Mouse (Mus musculus): ENCODE measurements around the gene Brpf3.
A peak's percentile ranks its signal among the peaks of the same experiment; 100 is the strongest.
"Not testable (repeated sequence)": the region's sequence is repeated elsewhere in the genome, so short reads cannot be mapped to it uniquely, and the experiment has no call there.

The Brpf3 gene

DNA sequence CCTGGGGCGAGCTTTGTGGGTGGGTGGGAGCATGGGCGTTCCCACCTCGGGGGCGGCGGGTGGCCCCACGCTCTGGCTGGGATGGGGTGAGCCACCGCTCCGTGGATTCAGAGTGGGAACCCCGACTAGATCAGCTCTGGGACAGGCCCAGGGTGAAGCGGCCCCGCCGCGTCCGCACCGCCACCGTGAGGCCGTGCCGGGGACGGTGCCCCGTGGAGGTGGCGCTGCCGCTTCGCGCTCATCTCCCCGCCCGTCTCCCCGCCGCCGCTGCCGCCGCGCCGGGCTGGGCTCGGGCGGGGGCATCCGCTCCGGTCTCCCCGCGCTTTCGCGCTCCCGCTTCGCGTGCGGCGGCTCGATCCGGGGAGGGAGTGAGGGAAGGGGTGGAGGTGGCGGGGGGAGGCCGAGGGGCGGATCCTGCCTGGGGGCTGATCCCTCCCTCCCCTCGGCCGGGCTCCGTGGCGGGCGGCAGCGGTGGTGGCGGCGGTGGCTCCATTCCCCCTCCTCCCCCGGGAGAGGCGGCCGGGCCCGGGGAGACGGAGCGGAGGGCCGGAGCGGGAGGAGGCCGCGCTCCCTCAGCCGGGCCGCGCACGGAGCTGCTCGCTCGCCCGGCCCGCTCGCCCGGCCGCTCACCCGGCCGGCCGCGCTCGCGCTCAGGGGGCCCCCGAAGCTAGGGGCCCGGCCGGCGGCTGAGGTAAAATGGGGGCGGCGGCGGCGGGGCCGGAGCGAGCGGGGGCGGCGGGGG, at the start of gene Brpf3:
Brpf3 (plus strand) TSS at position 420 of the 742 bp plus-strand sequence.
- DNase-seq (ENCODE audit: low read depth, low spot score): peak; percentile 78
- Histone ChIP-seq H3K36me3 (ENCODE audit: control insufficient read depth, insufficient read depth, low read length, poor library complexity, severe bottlenecking) (no peaks in the 10 kb centered on the region), H3K27me3 (ENCODE audit: control insufficient read depth, insufficient read depth, low read length, poor library complexity, severe bottlenecking) (no peaks in the 10 kb centered on the region)

DNA sequence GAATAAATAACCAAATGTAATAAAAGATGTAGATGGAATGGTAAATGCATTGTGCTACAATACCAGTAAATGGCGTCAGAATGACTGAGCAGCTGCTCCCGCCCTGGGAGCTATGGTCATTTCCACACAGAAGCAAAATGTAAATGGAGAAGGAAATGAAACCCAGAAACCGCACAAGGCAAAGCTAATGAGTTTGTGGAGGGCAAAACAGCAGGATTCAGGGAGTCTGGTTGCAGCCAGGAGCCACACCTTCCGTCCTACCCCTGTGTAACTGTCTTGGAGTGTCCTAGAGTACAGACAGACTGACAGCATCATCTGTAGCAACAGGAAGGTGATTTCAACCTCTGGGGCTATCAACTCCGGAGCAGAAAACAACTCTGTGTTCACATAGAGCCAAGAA, 44.4 kb upstream of the Brpf3 start:
- H3K36me3 ChIP-seq (ENCODE audit: control insufficient read depth, insufficient read depth, low read length, poor library complexity, severe bottlenecking): no peaks in the 10 kb centered on the region
- no peaks in the 10 kb centered on the region for H3K27me3 ChIP-seq (ENCODE audit: control insufficient read depth, insufficient read depth, low read length, poor library complexity, severe bottlenecking)
- DNase-seq (ENCODE audit: low read depth, low spot score): no peak

DNA sequence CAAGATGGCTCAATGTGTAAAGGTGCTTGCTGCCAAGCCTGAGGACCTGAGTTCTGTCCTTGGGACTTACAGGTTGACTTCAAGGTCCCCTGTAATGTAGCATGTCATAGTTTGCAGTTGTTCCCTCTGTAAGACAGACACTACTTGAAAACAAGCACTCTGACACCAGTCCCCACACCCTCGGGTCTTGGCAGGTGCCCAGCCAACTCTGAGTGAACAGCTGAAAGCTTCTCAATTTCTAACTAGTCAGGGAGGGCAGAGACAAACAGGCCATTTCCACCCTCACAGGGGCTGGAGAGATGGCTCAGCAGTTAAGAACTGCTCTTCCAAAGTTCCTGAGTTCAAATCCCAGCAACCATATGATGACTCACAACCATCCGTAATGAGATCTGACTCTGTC, 43.4 kb upstream of the Brpf3 start:
- Histone ChIP-seq H3K27me3 (ENCODE audit: control insufficient read depth, insufficient read depth, low read length, poor library complexity, severe bottlenecking) (no peaks in the 10 kb centered on the region), H3K36me3 (ENCODE audit: control insufficient read depth, insufficient read depth, low read length, poor library complexity, severe bottlenecking) (no peaks in the 10 kb centered on the region)
- no peak for DNase-seq (ENCODE audit: low read depth, low spot score)

DNA sequence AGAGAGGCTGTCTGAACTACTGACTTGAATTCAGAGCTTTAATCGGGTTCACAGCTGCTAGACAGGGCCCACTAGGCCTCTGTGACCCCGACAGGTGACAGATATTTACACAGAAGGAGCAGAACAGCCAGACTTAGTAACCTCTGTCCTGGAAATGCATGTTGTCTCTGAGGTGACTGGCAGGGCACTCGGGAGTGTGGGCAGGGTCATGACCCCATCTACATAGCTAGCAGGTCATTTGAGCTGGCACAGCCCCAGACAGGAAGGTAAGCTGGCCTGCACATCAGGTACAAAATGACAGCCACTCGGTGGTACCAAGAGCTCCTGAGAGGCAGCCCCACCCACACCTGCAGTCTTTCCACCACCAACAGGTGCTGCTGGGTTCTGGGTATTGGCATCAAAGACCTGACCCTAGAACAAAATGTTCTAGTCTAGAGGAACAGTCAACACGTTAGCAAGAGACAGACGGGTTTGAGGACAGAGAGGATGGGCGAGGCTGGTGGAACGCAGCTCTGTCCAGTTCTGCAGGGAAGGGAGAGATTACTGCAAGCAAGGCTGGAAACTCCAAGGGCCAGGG, 40.1 kb upstream of the Brpf3 start:
- DNase-seq (ENCODE audit: low read depth, low spot score): no peak
- Histone ChIP-seq H3K27me3 (ENCODE audit: control insufficient read depth, insufficient read depth, low read length, poor library complexity, severe bottlenecking) (no peaks in the 10 kb centered on the region), H3K36me3 (ENCODE audit: control insufficient read depth, insufficient read depth, low read length, poor library complexity, severe bottlenecking) (no peaks in the 10 kb centered on the region)

DNA sequence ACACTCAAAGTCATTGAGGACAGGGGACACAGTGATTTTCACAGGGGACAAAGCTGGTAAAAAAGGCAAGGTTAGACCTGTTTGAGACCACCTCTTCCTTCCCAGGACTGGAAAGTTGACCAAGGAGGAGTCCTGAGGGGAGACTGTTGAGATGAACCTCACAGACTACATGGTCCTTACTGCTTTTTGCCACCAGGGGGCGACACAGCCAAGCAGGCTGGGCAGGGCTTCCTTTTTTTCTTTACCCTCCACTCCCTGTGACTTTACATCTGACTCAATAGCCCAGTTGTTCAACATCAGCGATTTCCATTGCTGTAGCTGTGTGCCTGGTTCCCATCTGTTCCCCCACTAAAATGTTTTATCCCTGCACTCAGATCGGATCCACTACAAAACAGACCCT, 39.0 kb upstream of the Brpf3 start:
- Histone ChIP-seq H3K36me3 (ENCODE audit: control insufficient read depth, insufficient read depth, low read length, poor library complexity, severe bottlenecking) (no peaks in the 10 kb centered on the region), H3K27me3 (ENCODE audit: control insufficient read depth, insufficient read depth, low read length, poor library complexity, severe bottlenecking) (no peaks in the 10 kb centered on the region)
- DNase-seq (ENCODE audit: low read depth, low spot score): peak; percentile 82

DNA sequence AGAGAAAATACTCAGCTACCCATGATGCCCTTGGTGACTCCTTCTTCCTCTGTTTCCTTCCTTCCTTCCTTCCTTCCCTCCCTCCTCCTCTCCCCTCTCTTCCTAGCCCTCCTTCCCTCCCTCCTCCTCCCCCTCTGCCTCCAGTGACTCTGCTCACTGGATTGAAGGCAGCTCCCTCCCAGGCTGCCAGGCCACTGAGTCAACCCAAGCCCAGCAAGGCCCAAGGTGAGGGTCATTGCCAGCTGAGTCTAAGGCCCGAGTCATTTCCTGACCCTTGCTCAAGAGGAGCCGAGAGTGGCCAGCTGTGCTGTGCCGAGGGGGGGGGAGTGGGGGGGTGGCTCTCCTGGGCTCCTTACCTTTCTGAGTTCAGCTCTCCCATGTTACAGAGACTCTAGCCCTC, 34.7 kb upstream of the Brpf3 start:
- no peaks in the 10 kb centered on the region for H3K36me3 ChIP-seq (ENCODE audit: control insufficient read depth, insufficient read depth, low read length, poor library complexity, severe bottlenecking)
- DNase-seq (ENCODE audit: low read depth, low spot score): no peak
- H3K27me3 ChIP-seq (ENCODE audit: control insufficient read depth, insufficient read depth, low read length, poor library complexity, severe bottlenecking): no peaks in the 10 kb centered on the region

DNA sequence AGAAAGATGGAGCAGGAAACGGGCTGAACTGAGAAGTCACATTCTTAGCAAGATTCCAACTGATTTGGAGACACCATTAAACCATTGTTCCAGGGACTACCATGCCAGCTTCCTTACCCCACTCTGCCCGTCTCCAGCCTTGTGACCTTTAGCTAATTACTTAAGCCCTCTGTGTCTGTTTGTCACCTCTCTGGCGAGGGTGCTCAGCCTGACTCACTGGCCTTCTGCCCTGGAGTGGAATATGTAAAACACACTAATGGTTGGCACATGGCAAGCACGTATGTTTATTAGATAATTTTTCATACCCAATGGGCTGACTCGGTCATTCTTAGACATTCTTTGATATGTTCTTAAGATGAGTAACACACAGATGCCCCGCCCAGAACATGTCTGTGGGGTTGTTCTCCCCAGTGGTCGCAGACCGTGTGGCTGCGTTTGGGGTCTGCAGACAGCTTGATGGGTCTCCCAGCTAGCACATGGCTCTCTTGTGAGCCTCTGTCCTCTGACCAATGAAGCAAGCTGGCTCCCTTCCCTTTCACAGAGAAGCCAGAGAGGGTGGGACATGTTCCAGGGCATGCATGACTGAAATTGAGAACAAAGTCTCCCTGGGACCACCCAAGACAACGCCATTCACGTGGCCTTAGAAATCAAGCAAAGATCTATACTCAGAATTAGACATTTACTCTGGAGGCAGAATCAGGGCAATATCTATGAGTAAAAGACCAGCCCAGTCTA, 33.9 kb upstream of the Brpf3 start:
- no peak for DNase-seq (ENCODE audit: low read depth, low spot score)
- H3K36me3 ChIP-seq (ENCODE audit: control insufficient read depth, insufficient read depth, low read length, poor library complexity, severe bottlenecking): no peaks in the 10 kb centered on the region
- H3K27me3 ChIP-seq (ENCODE audit: control insufficient read depth, insufficient read depth, low read length, poor library complexity, severe bottlenecking): no peaks in the 10 kb centered on the region

DNA sequence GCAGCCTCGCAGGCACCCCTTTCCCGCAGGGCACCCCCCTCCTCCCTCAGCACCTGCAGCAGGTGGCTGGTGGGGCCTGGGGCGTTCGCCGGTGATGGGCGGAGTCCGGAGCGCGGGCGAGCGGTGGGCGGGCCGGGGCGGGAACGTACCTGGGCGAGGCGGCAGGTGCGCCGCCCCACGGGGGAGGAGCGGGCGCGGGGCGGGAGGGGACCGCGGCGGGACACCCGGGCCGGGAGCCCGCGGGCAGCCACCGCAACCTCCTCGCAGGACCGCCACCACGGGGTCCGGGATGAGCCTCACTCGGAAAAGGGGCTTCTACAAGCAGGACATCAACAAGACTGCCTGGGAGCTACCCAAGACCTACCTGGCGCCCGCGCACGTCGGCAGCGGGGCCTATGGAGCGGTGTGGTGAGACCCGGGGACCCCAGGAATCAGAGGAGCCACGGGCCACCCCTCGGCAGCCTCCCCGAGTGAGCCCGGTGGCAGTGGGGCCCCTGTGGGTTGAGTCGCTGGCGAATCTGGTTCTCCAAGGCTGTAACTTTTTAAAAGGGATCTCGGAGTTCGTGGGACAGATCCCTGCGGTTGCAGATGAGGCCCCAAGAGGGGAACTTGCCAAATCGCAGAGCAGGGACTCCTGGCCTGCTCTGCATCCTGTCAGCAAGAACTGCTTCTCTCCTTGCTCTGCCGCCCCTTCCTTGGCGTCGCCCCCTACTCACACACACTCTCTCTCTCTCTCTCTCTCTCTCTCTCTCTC, 31.6 kb upstream of the Brpf3 start, which contains the start of gene Mapk13:
Mapk13 (plus strand) TSS at position 177 of the 754 bp plus-strand sequence.
- H3K36me3 ChIP-seq (ENCODE audit: control insufficient read depth, insufficient read depth, low read length, poor library complexity, severe bottlenecking): no peaks in the 10 kb centered on the region
- DNase-seq (ENCODE audit: low read depth, low spot score): peak; percentile 11

DNA sequence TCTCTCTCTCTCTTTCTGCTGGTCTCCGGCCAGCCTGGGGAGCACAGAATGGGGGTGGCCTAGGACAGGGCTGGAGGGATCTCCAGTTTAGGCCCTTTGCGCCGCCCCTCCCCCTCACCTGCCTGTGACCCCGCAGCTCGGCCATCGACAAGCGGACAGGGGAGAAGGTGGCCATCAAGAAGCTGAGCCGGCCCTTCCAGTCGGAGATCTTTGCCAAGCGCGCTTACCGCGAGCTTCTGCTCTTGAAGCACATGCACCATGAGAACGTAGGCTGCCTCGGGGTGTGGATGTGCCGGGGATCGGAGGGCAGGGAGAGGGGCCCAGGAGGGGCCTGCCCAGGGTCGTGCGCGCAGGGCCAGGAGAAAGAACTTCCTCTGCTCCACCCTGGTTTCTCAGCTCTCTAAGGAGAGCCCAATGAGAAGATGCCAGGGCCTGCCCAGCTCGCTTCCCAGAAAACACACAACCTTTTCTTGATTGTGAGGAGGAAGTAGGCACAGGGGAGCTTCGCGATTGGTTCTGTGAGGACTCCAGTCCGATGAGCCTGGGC, 30.9 kb upstream of the Brpf3 start:
- no peaks in the 10 kb centered on the region for H3K27me3 ChIP-seq (ENCODE audit: control insufficient read depth, insufficient read depth, low read length, poor library complexity, severe bottlenecking)
- H3K36me3 ChIP-seq (ENCODE audit: control insufficient read depth, insufficient read depth, low read length, poor library complexity, severe bottlenecking): no peaks in the 10 kb centered on the region
- DNase-seq (ENCODE audit: low read depth, low spot score): no peak

More for the DNA sequence above, 31.6 kb upstream of the Brpf3 start, which contains the start of gene Mapk13:
- no peaks in the 10 kb centered on the region for H3K27me3 ChIP-seq (ENCODE audit: control insufficient read depth, insufficient read depth, low read length, poor library complexity, severe bottlenecking)

DNA sequence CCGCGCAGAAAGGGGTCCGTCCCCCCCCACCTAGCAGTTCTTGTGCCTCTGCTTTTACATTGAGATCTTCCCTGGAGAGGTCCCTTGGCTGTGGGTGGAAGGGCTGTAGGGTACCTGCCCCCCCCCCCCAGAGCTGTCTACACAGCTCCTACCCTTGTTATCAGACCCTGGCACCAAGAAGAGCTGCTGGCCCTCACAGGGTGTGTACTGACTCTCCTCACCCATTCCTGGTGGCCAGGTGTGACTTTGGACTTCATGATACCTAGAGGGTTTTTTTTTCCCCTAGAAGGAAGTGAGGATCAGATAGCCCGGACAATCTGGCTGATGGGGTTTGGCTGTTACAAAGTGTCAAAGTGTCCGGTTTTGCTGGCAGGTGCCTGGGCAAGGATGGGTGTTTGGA, 29.6 kb upstream of the Brpf3 start:
- Histone ChIP-seq H3K27me3 (ENCODE audit: control insufficient read depth, insufficient read depth, low read length, poor library complexity, severe bottlenecking) (no peaks in the 10 kb centered on the region), H3K36me3 (ENCODE audit: control insufficient read depth, insufficient read depth, low read length, poor library complexity, severe bottlenecking) (no peaks in the 10 kb centered on the region)
- no peak for DNase-seq (ENCODE audit: low read depth, low spot score)

DNA sequence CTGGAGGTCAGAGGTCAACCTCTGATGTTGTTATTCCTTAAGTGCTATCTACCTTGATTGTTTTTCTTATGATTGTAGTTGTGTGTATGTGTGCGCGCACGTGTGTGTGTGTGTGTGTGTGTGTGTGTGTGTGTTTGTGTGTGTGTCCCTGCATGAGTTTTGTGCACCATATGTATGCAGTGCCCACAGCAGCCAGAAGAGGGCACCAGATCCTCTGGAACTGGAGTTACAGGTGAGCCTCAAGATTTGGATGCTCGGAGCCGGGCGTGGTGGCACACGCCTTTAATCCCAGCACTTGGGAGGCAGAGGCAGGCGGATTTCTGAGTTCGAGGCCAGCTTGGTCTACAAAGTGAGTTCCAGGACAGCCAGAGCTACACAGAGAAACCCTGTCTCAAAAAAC, 26.6 kb upstream of the Brpf3 start:
- DNase-seq (ENCODE audit: low read depth, low spot score): peak; percentile 17
- not testable (repeated sequence) for H3K36me3 ChIP-seq (ENCODE audit: control insufficient read depth, insufficient read depth, low read length, poor library complexity, severe bottlenecking); H3K27me3 ChIP-seq (ENCODE audit: control insufficient read depth, insufficient read depth, low read length, poor library complexity, severe bottlenecking)

DNA sequence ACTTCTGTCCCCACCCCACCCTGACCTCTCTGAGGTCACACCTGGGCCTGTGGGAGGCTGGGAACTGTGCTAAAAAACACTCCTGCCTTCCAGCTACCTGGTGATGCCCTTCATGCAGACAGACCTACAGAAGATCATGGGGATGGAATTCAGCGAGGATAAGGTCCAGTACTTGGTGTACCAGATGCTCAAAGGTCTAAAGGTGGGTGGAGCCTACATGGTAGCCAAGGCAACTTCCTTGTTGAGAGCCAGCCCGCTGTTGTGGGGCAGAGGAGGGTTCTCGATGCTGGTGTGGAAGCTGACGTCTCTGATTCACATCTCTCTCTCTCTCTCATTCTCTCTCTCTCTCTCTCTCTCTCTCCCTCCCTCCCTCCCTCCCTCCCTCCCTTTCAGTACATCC, 25.7 kb upstream of the Brpf3 start:
- H3K27me3 ChIP-seq (ENCODE audit: control insufficient read depth, insufficient read depth, low read length, poor library complexity, severe bottlenecking): no peaks in the 10 kb centered on the region
- H3K36me3 ChIP-seq (ENCODE audit: control insufficient read depth, insufficient read depth, low read length, poor library complexity, severe bottlenecking): no peaks in the 10 kb centered on the region
- no peak for DNase-seq (ENCODE audit: low read depth, low spot score)

DNA sequence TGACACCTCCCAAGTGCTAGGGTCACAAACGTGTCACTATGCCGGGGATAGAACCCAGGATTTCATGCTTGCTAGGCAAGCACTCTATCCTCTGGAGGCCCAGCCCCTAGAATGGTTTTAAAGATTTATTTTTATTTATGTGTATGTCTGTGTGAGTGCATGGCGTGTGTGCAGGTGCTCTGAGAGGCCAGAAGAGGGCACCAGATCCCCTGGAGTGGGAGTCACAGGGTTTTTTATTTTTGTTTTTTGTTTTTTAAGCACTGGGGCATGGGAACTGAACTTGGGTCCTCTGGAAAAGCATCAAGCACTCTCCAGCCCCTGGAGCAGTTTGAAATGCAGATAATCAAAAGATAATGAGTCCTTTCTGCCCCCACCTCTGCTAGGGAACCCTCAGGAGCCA, 24.1 kb upstream of the Brpf3 start:
- no peak for DNase-seq (ENCODE audit: low read depth, low spot score)
- no peaks in the 10 kb centered on the region for H3K27me3 ChIP-seq (ENCODE audit: control insufficient read depth, insufficient read depth, low read length, poor library complexity, severe bottlenecking)
- no peaks in the 10 kb centered on the region for H3K36me3 ChIP-seq (ENCODE audit: control insufficient read depth, insufficient read depth, low read length, poor library complexity, severe bottlenecking)

DNA sequence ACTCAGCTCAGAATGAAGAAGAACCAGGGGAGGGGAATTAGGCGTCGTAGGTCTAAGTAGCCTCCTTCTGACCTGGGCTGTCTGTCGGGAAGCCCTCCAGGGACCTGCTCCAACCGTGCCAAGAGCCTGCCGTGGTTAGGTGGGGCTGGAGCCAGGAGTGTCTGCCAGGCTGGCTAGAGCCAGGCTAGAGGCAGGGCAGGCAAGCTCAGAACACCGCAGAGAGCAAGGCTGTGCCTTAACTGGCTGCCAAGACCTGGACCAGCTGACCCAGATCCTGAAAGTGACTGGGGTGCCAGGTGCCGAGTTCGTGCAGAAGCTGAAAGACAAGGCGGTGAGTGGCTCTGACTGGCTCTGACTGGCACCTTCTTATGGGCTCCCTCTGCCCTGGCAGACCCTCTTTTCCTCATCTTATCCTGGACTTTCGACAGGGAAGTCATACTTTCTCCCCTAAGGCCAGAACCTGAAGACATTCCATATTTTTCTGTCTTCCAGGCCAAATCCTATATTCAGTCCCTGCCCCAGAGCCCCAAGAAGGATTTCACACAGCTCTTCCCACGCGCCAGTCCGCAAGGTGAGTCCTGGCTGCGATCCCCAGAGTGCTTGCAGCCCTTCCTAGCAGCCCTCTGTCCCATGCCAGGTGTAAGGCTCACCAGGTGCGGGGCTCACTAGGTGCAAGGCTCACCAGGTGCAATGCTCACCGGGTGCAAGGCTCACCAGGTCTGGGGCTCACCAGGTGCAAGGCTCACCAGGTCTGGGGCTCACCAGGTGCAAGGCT, 23.5 kb upstream of the Brpf3 start:
- H3K27me3 ChIP-seq (ENCODE audit: control insufficient read depth, insufficient read depth, low read length, poor library complexity, severe bottlenecking): no peaks in the 10 kb centered on the region
- no peak for DNase-seq (ENCODE audit: low read depth, low spot score)
- no peaks in the 10 kb centered on the region for H3K36me3 ChIP-seq (ENCODE audit: control insufficient read depth, insufficient read depth, low read length, poor library complexity, severe bottlenecking)
